Mouse (Mus musculus) cortical plate, adult 2 months (tissue): ENCODE data around the gene Tarbp2. TPM values are rescaled to one million over a fixed set of nuclear protein-coding genes. Genes with fewer than 3 reads are reported as not detected.

Experiments used
- H3K27ac ChIP-seq: fragments of 200-500 bp; 2 replicates; pipeline ENCODE4 v1.5.1; 2012; ENCODE audit warnings: low read length, control low read depth, inconsistent platforms; ENCODE audit not compliant: insufficient read depth
- H3K4me1 ChIP-seq: fragments of 200-500 bp; 2 replicates; pipeline ENCODE4 v1.6.1; 2011; ENCODE audit warnings: low read length; ENCODE audit not compliant: control insufficient read depth, insufficient read depth
- H3K4me3 ChIP-seq: fragments of 200-500 bp; 2 replicates; pipeline ENCODE4 v1.5.1; 2011; ENCODE audit warnings: mild to moderate bottlenecking, low read length, control low read depth; ENCODE audit not compliant: insufficient read depth
- CTCF ChIP-seq: fragments of 200-500 bp; IDR thresholded peaks from 2 replicates; pipeline ENCODE4 v1.5.1; 2011; ENCODE audit warnings: mild to moderate bottlenecking, control low read depth, low read length; ENCODE audit not compliant: insufficient read depth; ENCODE audit errors: extremely low read depth
- POLR2A ChIP-seq: fragments of 200-500 bp; IDR thresholded peaks from 2 replicates; pipeline ENCODE4 v1.6.1; 2011; ENCODE audit warnings: mild to moderate bottlenecking, low read length, control low read depth; ENCODE audit not compliant: insufficient read depth; ENCODE audit errors: extremely low read depth
- polyA plus RNA-seq: library from polyadenylated mRNA; depleted of rRNA; stranded (reverse); fragments of >200 nt; gene quantifications from 2 replicates; pipeline ENCODE4 v1.2.3, GENCODE M21; 2012

Tarbp2 gene
- polyA plus RNA-seq, 1 experiment, result 62.7 TPM

DNA sequence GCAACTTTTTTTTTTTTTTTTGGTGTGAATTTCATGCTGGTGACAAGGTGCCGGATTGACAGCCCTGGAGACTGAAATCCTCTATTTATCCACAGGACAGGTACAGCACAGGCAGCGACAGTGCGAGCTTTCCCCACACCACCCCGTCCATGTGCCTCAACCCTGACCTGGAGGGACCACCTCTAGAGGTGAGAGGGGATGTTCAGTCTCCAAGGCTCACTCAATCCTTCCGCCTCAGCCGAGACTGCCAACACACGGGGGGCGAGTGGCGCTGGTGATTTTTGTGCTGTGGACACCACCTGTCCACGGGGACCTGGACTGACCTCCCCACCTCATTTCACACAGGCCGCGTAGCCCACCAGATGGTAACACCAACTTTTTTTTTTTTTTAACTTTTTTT lies 32.1 kb upstream of the Tarbp2 start:
- Histone ChIP-seq H3K4me3 (no peak overlapping the region), H3K27ac (no peak overlapping the region), H3K4me1 (no peaks in the 10 kb centered on the region)
- TF ChIP-seq POLR2A (no peak), CTCF (no peak)

DNA sequence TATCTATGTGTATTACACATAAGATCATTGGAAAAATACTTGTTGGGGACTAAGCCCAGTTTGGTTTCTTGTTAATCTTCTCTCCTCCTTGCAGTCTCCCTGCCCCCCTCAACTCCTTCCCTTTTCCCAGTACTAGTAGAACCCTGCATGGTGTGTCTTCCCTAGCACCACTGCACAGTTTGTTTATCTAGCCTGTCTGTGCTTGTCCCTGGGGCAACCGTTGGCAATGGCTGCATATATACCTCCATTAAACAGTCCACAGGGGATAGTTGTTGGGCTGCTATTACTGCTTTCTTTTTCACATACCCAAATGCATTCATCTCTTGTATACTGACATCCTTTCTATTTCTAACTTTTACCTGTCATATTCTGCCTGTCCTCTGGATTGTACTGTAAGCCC lies 30.3 kb upstream of the Tarbp2 start:
- no peak overlapping the region for H3K4me3 ChIP-seq
- H3K27ac ChIP-seq, result no peak overlapping the region
- TF ChIP-seq CTCF (no peak), POLR2A (no peak)
- no peaks in the 10 kb centered on the region; the same call in 1 of the 2 replicates for H3K4me1 ChIP-seq

DNA sequence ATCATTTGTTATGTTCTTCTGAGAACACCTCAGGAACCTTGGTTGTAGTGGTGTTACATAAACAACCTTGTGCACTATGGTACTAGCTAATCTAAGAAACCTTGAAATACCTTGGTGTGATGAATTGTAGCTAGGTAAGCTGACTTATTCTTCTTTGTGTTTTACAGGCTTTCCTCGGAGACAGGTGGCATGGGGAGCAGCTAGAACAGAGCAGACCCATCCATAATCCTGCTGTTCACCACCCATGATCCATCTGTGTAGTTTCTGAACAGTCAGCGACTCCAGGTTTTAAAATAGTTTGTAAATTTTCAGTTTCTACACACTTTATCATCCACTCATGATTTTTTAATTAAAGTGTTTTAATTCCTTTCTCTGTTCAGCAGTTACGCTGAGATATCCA lies 19.7 kb upstream of the Tarbp2 start:
- peaks cover 1% of the 10 kb centered on the region; the same call in 1 of the 2 replicates for H3K4me1 ChIP-seq
- H3K27ac ChIP-seq, result no peak overlapping the region
- TF ChIP-seq CTCF, result no peak
- TF ChIP-seq POLR2A, result no peak
- H3K4me3 ChIP-seq, result no peak overlapping the region

DNA sequence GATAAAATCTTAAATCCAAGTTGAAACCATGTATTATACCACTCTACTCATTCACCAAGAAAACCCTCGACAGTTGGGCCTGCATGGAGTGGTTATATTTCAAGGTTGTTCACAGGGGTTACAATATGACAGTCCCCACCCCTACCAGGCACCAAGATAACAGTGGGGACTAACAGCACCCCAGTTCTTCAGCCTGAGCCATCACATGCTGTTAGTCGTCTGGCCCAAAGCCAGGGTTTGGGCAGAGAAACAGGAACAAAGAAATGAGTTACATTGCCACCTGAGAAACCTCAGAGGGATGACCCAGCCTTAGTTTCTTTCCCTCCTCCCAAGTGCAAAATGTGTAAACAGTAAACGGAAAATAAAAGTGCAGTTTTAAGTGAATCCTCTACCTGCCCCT lies 18.6 kb upstream of the Tarbp2 start:
- no peak for TF ChIP-seq CTCF
- 0 out of 2 replicates have a peak, but pooled peaks have one; percentile 23 for TF ChIP-seq POLR2A
- no peak overlapping the region for H3K4me3 ChIP-seq
- no peak overlapping the region for H3K27ac ChIP-seq
- peaks cover 1% of the 10 kb centered on the region; the same call in 1 of the 2 replicates for H3K4me1 ChIP-seq

GRCm38 (mm10) chr15:102499851-102500250 lies 18.1 kb upstream of the Tarbp2 start:
- Histone ChIP-seq H3K27ac (no peak overlapping the region), H3K4me3 (no peak overlapping the region), H3K4me1 (peaks cover 1% of the 10 kb centered on the region; the same call in 1 of the 2 replicates)
- TF ChIP-seq POLR2A, result no peak
- TF ChIP-seq CTCF, result no peak

- Histone ChIP-seq H3K27ac (no peak overlapping the region), H3K4me3 (no peak overlapping the region), H3K4me1 (peaks cover 1% of the 10 kb centered on the region; the same call in 1 of the 2 replicates)
- no peak for TF ChIP-seq POLR2A
- TF ChIP-seq CTCF, result no peak
These were observed 17.5 kb upstream of the Tarbp2 start for GRCm38 (mm10) chr15:102500479-102500878.

DNA sequence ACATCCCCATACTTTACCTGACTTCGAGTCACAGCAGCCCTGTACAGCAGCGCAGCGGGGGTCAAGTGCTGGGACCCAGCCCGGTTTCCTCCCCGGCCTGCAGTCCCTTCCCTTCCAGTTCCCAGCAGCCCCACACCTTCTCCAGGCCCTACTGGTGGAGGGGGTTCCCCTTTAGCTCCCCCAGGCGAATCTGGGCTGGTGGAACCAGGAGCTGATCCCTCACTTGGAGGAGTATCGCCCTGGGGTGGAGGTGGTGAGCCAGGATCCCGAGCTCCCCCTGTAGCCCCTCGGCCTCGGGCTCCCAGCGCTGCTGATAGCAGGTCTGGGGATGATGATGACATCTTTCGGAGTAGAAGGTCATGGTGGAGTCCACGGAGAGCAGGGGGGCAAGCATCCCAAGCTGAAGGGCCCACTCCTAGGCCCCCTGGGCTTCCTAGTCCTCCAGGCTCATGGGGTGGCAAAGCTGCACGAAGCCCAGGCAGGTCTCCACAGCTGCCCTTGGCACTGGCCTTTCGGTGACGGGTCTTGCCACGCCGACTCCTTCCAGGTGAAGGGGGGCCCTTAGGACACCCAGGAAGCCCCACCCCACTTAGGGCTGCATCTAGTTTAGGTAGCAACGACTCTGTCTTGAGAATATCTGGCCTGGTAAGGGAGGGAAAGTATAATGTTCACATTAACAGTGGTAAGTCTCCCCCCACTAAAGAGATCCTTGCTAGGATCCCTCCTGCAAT lies 16.7 kb upstream of the Tarbp2 start:
- Histone ChIP-seq H3K4me1 (peaks cover 1% of the 10 kb centered on the region; the same call in 1 of the 2 replicates), H3K27ac (no peak overlapping the region), H3K4me3 (no peak overlapping the region)
- TF ChIP-seq POLR2A, result no peak; the same call in 1 of the 2 replicates
- no peak for TF ChIP-seq CTCF

DNA sequence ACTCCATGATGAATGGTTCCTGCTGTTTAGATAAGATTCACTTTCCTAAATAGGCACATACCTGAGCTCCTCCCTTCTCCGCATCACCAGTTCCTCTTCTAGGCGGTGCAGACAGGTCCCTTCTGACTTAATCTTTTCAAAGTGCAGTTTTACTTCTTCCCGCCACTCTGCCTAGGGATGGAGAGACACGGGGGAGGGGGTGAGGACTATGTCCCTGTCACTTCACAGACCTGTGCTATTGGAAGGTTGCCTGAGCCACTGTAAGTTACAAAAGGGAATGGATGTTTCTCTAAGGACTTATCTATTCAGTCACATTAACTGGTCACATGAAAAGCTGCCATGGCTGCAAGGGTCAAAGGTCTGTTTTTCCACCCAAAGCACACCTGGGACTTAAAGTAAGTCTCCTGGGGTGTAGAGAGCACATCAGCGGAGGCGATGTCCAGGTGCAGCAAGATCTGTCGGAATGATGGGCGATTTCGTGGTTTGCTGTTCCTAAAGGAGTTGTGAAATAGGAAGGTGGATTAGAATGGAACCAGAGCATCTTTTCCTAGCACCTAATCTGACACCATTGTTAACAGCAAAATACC lies 15.6 kb upstream of the Tarbp2 start:
- Histone ChIP-seq H3K4me1 (0 out of 2 replicates have a peak, but pooled peaks cover 1% of the 10 kb centered on the region), H3K27ac (no peak overlapping the region), H3K4me3 (no peak overlapping the region)
- TF ChIP-seq CTCF, result no peak
- no peak for TF ChIP-seq POLR2A

DNA sequence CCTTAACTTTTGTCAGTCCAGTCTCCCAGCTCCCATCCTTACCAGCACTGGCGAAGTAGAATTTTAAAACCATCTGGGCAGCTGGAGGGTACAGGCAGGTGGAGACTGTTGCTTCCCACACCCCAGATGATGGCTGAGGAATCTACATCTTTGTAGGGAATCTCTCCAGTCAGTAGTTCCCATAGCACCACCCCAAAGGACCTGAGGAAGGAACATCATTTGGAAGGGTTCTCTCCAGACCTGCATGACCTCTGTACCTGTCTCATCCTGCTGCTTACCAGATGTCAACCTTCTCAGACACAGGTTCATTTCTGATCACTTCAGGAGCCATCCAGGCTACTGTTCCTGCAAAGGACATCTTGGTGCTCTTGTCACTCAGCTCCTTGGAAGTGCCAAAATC lies 14.5 kb upstream of the Tarbp2 start, which contains the start of gene Gm10337:
Gm10337 (plus strand) TSS at position 276 of the 400 bp plus-strand sequence.
- no peak for TF ChIP-seq CTCF
- TF ChIP-seq POLR2A, result no peak
- no peak within 1 kb of the TSS for H3K27ac ChIP-seq
- H3K4me3 ChIP-seq, result no peak within 1 kb of the TSS

More for the DNA sequence above, 14.5 kb upstream of the Tarbp2 start, which contains the start of gene Gm10337:
- H3K4me1 ChIP-seq, result peaks cover 2% of the 10 kb centered on the region; the same call in 1 of the 2 replicates
